Mouse (Mus musculus) left cerebral cortex, adult 8-10 months (tissue): ENCODE data around the gene Nkd2. TPM values are rescaled to one million over a fixed set of nuclear protein-coding genes. Genes with fewer than 3 reads are reported as not detected.
A peak's percentile ranks its signal among the peaks of the same experiment; 100 is the strongest.

Experiments used
- DNase-seq, 2 experiments: peaks; one replicate each; pipeline ENCODE4 v3.0.0; 2022; ENCODE audit warnings: low spot score in 2 of 2
- total RNA-seq, 4 experiments: library from RNA; stranded (reverse); gene quantifications; 2 replicates each; pipeline ENCODE4 v1.2.4; 2022

The Nkd2 gene
- total RNA-seq, result 1 to 10 TPM; 2.6 to 3.4 (median 3.2) TPM

GRCm38 (mm10) chr13:73847465-73847836, at the start of gene Nkd2:
TSS of gene Nkd2 (minus strand) at chr13:73847631.
- DNase-seq, result peak; percentile 64 to 65

GRCm38 (mm10) chr13:73892493-73893178, 45.2 kb upstream of the Nkd2 start:
- DNase-seq, result no peak

DNA sequence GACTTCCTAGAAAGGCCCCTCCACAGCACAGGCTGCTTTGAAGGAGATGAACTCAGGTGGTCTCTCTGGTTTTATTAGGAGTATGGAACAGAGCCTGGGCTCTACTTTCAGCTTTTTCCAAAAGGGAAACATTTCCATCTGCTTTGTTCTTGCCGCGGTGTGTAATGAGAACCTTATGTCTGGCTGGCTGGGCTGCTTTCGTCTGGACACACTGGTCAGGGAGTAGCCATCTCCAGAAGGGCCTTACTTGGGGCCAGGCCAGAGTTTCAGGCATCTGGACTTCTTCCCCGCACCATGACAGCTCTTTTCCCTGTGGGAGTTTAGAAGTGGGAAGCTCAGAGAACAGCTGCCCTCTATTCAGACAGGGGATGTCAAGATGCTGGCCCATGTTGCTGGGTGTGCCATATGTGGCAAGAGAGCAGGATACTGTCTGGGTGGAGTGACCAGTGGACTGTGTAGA, 40.0 kb upstream of the Nkd2 start:
- no peak for DNase-seq

DNA sequence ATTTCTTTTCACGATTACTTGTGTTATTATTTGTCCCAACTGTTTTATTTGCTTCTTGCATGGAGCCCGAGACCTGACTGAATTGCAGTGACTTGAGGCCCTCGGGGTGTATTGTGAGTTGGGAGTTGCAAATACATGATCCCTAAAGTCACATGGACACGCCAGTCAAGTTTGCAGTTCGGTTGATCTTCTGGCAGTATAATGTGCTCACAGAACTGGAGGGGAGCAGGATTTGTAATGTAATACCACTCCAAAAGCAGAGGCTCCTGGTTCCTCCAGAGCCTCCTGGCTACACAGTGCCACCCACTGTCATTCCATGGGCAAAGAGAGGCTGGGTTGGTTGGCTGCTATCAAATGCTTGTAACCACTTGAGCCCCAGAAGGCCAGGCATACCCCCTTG, 39.2 kb upstream of the Nkd2 start:
- no peak for DNase-seq

DNA sequence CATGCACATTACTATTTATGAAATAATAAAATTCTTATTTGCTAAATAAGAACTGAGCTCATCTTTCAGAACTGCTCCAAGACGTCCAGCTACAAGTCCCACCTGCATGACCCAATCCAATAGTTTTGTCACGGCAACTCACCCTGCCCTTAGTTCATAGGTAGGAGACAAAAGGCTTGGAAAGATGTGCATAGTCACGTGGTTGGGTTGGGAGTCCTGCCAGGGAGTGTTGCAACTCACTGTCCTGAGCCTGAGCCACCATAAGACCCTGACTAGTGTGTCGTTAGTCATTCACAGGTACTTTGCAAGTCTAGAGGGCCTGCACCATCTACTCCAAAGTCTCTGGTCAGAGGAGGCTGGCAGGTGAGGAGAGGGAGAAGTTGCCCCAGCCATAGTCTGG, 38.6 kb upstream of the Nkd2 start:
- no peak for DNase-seq

DNA sequence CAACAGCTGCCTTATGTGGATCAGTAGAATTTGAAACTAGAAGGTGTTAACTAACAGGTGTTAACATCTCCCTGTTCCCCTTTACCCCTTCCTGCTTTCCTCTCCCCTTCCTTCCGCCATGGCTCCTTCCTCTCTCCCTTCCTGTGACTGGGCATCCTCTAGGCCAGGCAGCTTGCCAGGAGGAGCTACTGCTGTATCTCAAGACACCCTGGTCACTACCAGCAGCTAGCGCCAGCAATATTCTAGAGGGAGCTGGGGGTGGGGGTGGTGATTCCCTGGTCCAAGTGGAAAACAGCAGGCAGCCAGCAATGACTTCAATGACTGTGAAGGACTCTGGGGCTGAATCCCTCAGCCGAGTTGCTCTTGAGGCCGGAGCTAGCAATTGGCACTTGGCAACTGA, 38.2 kb upstream of the Nkd2 start:
- no peak for DNase-seq

- no peak for DNase-seq
These were observed 33.9 kb upstream of the Nkd2 start for GRCm38 (mm10) chr13:73881347-73881746.

DNA sequence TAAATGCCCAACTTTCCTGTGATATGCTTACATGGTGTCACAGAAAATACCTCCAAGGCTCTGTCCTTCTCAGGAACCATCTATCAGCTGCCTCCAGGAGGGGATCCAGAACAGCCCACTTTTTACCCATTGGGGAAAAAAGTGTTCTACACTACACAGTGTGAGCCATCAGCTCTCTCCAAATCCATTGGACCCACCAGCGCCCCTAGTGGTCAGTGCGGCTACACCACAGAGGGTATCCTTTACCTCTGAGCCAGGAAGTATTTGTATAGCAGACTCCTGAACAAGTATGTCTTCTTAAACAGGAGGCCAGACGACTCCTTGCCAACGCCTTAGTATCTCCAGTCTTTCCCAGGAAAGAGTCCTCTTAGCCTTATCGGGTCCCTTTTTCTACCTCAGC, 32.4 kb upstream of the Nkd2 start:
- peak in 1 of 2 experiments; percentile 8 for DNase-seq

DNA sequence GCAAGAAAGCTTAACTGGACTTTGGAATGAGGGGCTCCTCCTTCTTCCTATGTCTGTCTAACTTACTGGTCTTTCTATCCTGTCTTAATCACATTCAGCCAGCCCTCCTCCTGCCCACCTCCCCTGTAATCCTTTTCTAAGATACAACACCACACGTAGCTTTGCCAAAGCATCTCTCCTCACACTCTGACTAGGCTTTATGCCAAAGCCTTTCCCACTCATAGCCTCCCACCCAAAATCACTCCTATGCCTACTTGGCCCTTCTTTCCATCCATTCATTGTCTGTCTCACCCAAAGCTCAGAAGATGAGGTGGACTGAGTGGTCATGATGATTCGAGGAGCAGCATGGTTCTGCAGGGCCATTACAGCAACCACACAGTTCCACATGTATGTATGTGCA, 24.7 kb upstream of the Nkd2 start:
- DNase-seq, result peak in 1 of 2 experiments; percentile 42

DNA sequence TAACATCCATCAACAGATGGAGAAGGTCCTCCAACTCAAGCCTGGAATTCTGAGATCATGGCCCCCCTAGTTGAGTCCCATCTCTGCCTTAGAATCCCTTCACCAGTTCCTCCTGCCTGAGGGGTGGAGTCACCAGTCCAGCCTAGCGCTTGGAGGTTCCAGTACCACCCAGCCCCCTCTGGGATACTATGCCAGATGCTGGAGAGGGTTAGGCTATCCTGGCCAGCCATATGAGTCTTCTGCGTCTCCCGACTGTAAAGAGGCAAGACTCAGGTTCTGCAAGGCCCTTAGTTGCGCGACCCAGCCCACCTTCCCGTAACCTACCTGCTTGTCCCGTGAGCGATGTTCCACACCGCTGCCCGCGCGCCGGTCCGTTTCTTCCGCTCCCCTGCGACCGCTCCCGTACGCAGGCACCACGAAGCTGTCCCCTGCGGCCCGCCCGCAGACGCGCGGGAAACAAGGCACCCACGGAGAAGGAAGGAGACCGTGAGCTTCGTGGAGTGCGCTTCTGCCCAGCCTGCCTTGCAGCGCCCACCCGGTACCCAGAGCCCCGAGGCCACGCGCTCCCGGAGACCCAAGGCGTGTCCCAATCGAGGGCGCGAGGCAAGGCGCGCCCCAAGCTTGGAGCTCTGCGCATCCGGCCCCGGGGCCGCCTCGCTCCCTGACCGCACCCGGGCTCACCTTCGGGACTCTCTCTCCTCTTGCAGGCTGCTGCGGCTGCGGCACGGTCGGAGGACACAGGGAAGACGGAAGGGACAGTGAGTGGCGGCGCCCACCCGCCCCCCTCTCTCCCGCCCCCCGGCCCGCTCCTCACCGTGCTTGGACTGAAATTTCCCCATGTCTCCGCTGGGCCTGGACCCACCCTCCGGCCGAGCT, 604 bp downstream of the Nkd2 start:
- DNase-seq, result no peak

- no peak for DNase-seq
These were observed 4.7 kb downstream of the Nkd2 start for GRCm38 (mm10) chr13:73842696-73843095.

DNA sequence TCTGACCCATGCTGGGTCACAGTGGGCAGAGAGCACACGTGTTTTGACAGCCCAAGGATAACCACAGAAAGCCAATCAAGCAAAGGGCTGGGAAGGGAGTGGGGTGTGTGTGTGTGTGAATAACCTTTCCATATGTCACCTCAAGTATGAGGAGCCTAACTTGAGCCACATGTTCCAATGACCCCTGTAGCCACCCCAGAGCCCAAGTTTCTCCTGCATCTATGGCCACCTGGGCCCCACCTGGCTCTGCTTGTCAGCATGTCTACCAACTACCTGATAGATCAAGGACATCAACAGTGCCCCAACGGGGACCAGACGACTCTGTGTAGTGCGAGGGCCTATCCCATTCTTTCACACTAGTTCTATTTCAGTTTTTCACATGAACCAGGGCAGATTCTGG, 7.7 kb downstream of the Nkd2 start:
- no peak for DNase-seq

GRCm38 (mm10) chr13:73839137-73839548, 8.3 kb downstream of the Nkd2 start:
- DNase-seq, result no peak

- DNase-seq, result no peak
These were observed 9.7 kb downstream of the Nkd2 start for GRCm38 (mm10) chr13:73837708-73838107.

GRCm38 (mm10) chr13:73836491-73836890, 10.9 kb downstream of the Nkd2 start:
- DNase-seq, result no peak

- no peak for DNase-seq
These were observed 11.6 kb downstream of the Nkd2 start for GRCm38 (mm10) chr13:73835791-73836190.

DNA sequence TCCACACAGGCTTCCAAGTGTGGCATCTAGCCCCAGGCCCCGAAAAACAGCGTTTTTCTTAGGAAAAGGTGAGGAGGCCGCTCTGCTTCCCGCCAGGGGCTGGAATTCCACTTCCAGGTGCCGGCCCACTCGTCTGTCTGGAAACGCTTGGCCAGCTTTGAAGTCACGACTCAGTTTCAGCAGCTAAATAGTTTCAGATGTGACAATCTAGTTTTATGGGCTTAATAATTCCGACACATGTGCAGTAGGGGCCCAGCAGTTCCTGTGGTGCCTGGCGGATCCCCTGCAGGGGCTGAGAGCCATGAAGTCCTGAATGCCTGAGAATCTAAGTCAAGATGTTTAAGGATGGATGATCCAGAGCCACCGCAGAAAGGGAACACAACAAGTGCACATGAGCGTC, 13.6 kb downstream of the Nkd2 start:
- DNase-seq, result no peak

DNA sequence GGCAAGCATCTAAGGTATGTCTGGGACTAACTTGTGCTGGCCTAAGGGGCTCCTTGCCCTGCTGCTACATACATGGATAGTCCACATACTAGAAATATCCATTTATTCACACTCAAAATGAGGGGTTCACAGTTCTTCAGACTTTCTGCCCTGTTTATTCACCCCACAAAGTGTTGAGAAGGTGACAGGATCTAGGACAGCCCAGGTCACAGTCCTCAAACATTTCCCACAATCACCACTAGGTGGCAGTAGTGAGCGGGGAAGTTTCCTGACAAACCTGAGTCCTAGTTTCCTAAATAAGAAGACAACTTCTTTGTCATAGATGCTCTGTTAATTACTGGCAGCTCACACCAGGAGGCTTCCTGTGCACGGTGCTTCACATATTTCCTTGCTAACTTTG, 15.9 kb downstream of the Nkd2 start:
- peak in 1 of 2 experiments; percentile 45 for DNase-seq

- no peak for DNase-seq
These were observed 20.2 kb downstream of the Nkd2 start for GRCm38 (mm10) chr13:73827243-73827642.

GRCm38 (mm10) chr13:73823711-73824110, 23.7 kb downstream of the Nkd2 start:
- DNase-seq, result no peak

GRCm38 (mm10) chr13:73822187-73822800, 25.1 kb downstream of the Nkd2 start:
- no peak for DNase-seq

DNA sequence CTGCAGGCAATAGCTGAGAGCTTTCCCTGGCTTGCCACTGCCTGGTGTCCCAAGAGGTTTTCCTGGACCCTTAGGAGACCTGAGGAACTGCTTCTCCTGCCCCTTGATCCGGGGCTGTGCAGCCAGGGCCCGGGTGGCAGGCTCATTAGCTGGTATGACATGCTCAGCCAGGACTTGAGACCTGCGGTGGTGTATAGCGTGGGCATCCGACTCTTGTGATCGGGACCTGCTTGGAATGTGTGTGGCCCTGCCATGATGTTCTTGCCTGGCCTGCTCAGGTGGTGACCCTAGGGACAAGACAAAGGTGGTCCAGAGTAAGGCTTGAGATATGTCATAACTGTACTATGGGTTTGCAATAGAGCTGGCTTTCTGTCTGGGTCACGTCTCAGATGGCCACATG, 26.2 kb downstream of the Nkd2 start:
- no peak for DNase-seq
